Mouse (Mus musculus) neural tube, embryonic 15.5 days (tissue): ENCODE measurements at regions not wholly inside any gene's neighbourhood (a gene's known extent, or its start where the extent isn't known, plus 50 kb on each side); places are given as distances from the start of the nearest gene placed in this dataset.
"Not testable (repeated sequence)": the region's sequence is repeated elsewhere in the genome, so short reads cannot be mapped to it uniquely, and the experiment has no call there.

ENCODE experiments used
- ATAC-seq: fragments of 200-750 bp; cut with Nextera tagmentation; 2 replicates; pipeline ENCODE4 v1.8.0; 2017; ENCODE audit warnings: mild to moderate bottlenecking, moderate TSS enrichment, moderate library complexity; ENCODE audit not compliant: low FRiP score
- H3K27ac ChIP-seq: fragments of 300-500 bp; sonication (generic); replicated peaks from 2 replicates; pipeline ENCODE4 v1.5.1; 2015; ENCODE audit warnings: mild to moderate bottlenecking, inconsistent platforms
- H3K27me3 ChIP-seq: fragments of 300-500 bp; sonication (generic); replicated peaks from 2 replicates; pipeline ENCODE4 v1.6.1; 2015; ENCODE audit warnings: inconsistent platforms
- H3K36me3 ChIP-seq: fragments of 300-500 bp; sonication (generic); 2 replicates; pipeline ENCODE4 v1.6.1; 2015; ENCODE audit warnings: inconsistent platforms
- H3K4me1 ChIP-seq: fragments of 300-500 bp; sonication (generic); 2 replicates; pipeline ENCODE4 v1.6.1; 2015; ENCODE audit warnings: inconsistent platforms
- H3K4me2 ChIP-seq: fragments of 300-500 bp; sonication (generic); 2 replicates; pipeline ENCODE4 v1.6.1; 2015; ENCODE audit warnings: inconsistent platforms, mild to moderate bottlenecking, moderate library complexity
- H3K4me3 ChIP-seq: fragments of 300-500 bp; sonication (generic); replicated peaks from 2 replicates; pipeline ENCODE4 v1.5.1; 2015; ENCODE audit warnings: mild to moderate bottlenecking, inconsistent platforms
- H3K9ac ChIP-seq: fragments of 300-500 bp; sonication (generic); replicated peaks from 2 replicates; pipeline ENCODE4 v1.6.1; 2015; ENCODE audit warnings: mild to moderate bottlenecking, inconsistent platforms
- H3K9me3 ChIP-seq: fragments of 300-500 bp; sonication (generic); replicated peaks from 2 replicates; pipeline ENCODE4 v1.6.1; 2016; ENCODE audit warnings: inconsistent platforms
- WGBS: fragments of 180-500 bp; shearing (Covaris S2); methylation state at CpG from one replicate; pipeline ENCODE4 v1.1.7; 2015; ENCODE audit warnings: mixed read lengths; 5-methylcytosine and 5-hydroxymethylcytosine counted together

GRCm38 (mm10) chr17:42956588-42956987 is 59.8 kb upstream of the Tnfrsf21 start:
- no peaks in the 10 kb centered on the region for H3K9me3 ChIP-seq
- no peak overlapping the region for H3K9ac ChIP-seq
- H3K27me3 ChIP-seq: no peaks in the 10 kb centered on the region
- 72% methylated on average over 5 of the region's 5 CpGs for WGBS
- no peaks in the 10 kb centered on the region for H3K4me1 ChIP-seq
- no peaks in the 10 kb centered on the region for H3K36me3 ChIP-seq
- no peak for ATAC-seq
- no peak overlapping the region for H3K4me2 ChIP-seq
- H3K27ac ChIP-seq: no peak overlapping the region
- H3K4me3 ChIP-seq: no peak overlapping the region

- Histone ChIP-seq H3K36me3 (no peaks in the 10 kb centered on the region), H3K4me1 (no peaks in the 10 kb centered on the region), H3K9me3 (no peaks in the 10 kb centered on the region), H3K9ac (no peak overlapping the region), H3K4me2 (no peak overlapping the region), H3K27ac (no peak overlapping the region), H3K27me3 (no peaks in the 10 kb centered on the region), H3K4me3 (no peak overlapping the region)
- 72% methylated on average over 2 of the region's 2 CpGs for WGBS
- no peak for ATAC-seq
These were observed 61.6 kb upstream of the Tnfrsf21 start for GRCm38 (mm10) chr17:42954722-42955121.

GRCm38 (mm10) chr17:42944453-42944852 is 68.0 kb upstream of the Cd2ap start:
- H3K4me3 ChIP-seq: no peak overlapping the region
- WGBS: 94% methylated on average over 2 of the region's 2 CpGs
- no peaks in the 10 kb centered on the region for H3K27me3 ChIP-seq
- no peaks in the 10 kb centered on the region for H3K9me3 ChIP-seq
- H3K36me3 ChIP-seq: no peaks in the 10 kb centered on the region
- H3K27ac ChIP-seq: no peak overlapping the region
- H3K4me1 ChIP-seq: no peaks in the 10 kb centered on the region
- ATAC-seq: no peak
- H3K4me2 ChIP-seq: no peak overlapping the region
- no peak overlapping the region for H3K9ac ChIP-seq

- no peak overlapping the region for H3K27ac ChIP-seq
- ATAC-seq: peak; percentile 85; the same call in 1 of the 2 replicates
- H3K36me3 ChIP-seq: no peaks in the 10 kb centered on the region
- no peaks in the 10 kb centered on the region for H3K9me3 ChIP-seq
- no peaks in the 10 kb centered on the region for H3K27me3 ChIP-seq
- no peak overlapping the region for H3K9ac ChIP-seq
- no peak overlapping the region for H3K4me3 ChIP-seq
- 9% methylated on average over 9 of the region's 9 CpGs for WGBS
- no peaks in the 10 kb centered on the region for H3K4me1 ChIP-seq
- peak overlapping the region; percentile 41 for H3K4me2 ChIP-seq
These were observed 66.8 kb upstream of the Cd2ap start for GRCm38 (mm10) chr17:42943272-42943696.

GRCm38 (mm10) chr17:42939476-42939875 is 63.0 kb upstream of the Cd2ap start:
- Histone ChIP-seq H3K9me3 (no peaks in the 10 kb centered on the region), H3K27ac (no peak overlapping the region), H3K9ac (no peak overlapping the region), H3K4me2 (no peak overlapping the region), H3K4me1 (no peaks in the 10 kb centered on the region), H3K27me3 (no peaks in the 10 kb centered on the region), H3K36me3 (no peaks in the 10 kb centered on the region), H3K4me3 (no peak overlapping the region)
- WGBS: 81% methylated on average over 7 of the region's 7 CpGs
- no peak for ATAC-seq

GRCm38 (mm10) chr17:42938579-42938978 is 62.1 kb upstream of the Cd2ap start:
- Histone ChIP-seq H3K4me2 (no peak overlapping the region), H3K4me3 (no peak overlapping the region), H3K27me3 (no peaks in the 10 kb centered on the region), H3K9ac (no peak overlapping the region), H3K9me3 (no peaks in the 10 kb centered on the region), H3K4me1 (no peaks in the 10 kb centered on the region), H3K27ac (no peak overlapping the region), H3K36me3 (no peaks in the 10 kb centered on the region)
- no peak for ATAC-seq
- 84% methylated on average over 1 of the region's 1 CpGs for WGBS

- WGBS: 88% methylated on average over 3 of the region's 3 CpGs
- not testable (repeated sequence) for H3K9ac ChIP-seq, H3K27me3 ChIP-seq, H3K36me3 ChIP-seq, H3K4me2 ChIP-seq, ATAC-seq, H3K4me3 ChIP-seq, H3K9me3 ChIP-seq, H3K4me1 ChIP-seq, H3K27ac ChIP-seq
These were observed 61.0 kb upstream of the Cd2ap start for GRCm38 (mm10) chr17:42937480-42937879.

GRCm38 (mm10) chr17:42934068-42934467 is 57.6 kb upstream of the Cd2ap start:
- no peak overlapping the region for H3K27ac ChIP-seq
- H3K9ac ChIP-seq: no peak overlapping the region
- H3K4me3 ChIP-seq: no peak overlapping the region
- no peak overlapping the region for H3K4me2 ChIP-seq
- H3K9me3 ChIP-seq: no peaks in the 10 kb centered on the region
- H3K27me3 ChIP-seq: no peaks in the 10 kb centered on the region
- H3K4me1 ChIP-seq: no peaks in the 10 kb centered on the region
- H3K36me3 ChIP-seq: no peaks in the 10 kb centered on the region
- WGBS: 65% methylated on average over 3 of the region's 3 CpGs
- ATAC-seq: no peak

GRCm38 (mm10) chr17:42933335-42934004 is 57.0 kb upstream of the Cd2ap start:
- H3K27ac ChIP-seq: no peak overlapping the region
- H3K36me3 ChIP-seq: no peaks in the 10 kb centered on the region
- 70% methylated on average over 7 of the region's 7 CpGs for WGBS
- no peaks in the 10 kb centered on the region for H3K4me1 ChIP-seq
- no peak overlapping the region for H3K4me3 ChIP-seq
- no peak overlapping the region for H3K9ac ChIP-seq
- no peaks in the 10 kb centered on the region for H3K9me3 ChIP-seq
- no peak for ATAC-seq
- no peak overlapping the region for H3K4me2 ChIP-seq
- H3K27me3 ChIP-seq: no peaks in the 10 kb centered on the region

GRCm38 (mm10) chr17:42927320-42927719 is 50.9 kb upstream of the Cd2ap start:
- ATAC-seq: no peak
- 86% methylated on average over 4 of the region's 4 CpGs for WGBS
- Histone ChIP-seq H3K4me3 (no peak overlapping the region), H3K4me2 (no peak overlapping the region), H3K9ac (no peak overlapping the region), H3K36me3 (no peaks in the 10 kb centered on the region), H3K27ac (no peak overlapping the region), H3K4me1 (no peaks in the 10 kb centered on the region), H3K9me3 (no peaks in the 10 kb centered on the region), H3K27me3 (no peaks in the 10 kb centered on the region)
